Mouse (Mus musculus): ENCODE data around the gene Aldh9a1. TPM values are rescaled to one million over a fixed set of nuclear protein-coding genes. Genes with fewer than 3 reads are reported as not detected.
"Not testable (repeated sequence)": the region's sequence is repeated elsewhere in the genome, so short reads cannot be mapped to it uniquely, and the experiment has no call there.

The Aldh9a1 gene
- total RNA-seq, 2 experiments from 2014 or later: 70.5 to 94.4 TPM

GRCm38 (mm10) chr1:167349206-167349605 lies 585 bp upstream of the Aldh9a1 start:
- DNase-seq (ENCODE audit: low spot score in 2 of 2): not testable (repeated sequence)

GRCm38 (mm10) chr1:167350597-167351415 lies 1.0 kb downstream of the Aldh9a1 start:
- DNase-seq (ENCODE audit: low spot score in 2 of 2): no peak

GRCm38 (mm10) chr1:167352403-167352802 lies 2.6 kb downstream of the Aldh9a1 start:
- no peak for DNase-seq (ENCODE audit: low spot score in 2 of 2)

GRCm38 (mm10) chr1:167357387-167357786 lies 7.6 kb downstream of the Aldh9a1 start:
- DNase-seq (ENCODE audit: low spot score in 2 of 2): no peak

GRCm38 (mm10) chr1:167358731-167359130 lies 8.9 kb downstream of the Aldh9a1 start:
- DNase-seq (ENCODE audit: low spot score in 2 of 2): no peak

GRCm38 (mm10) chr1:167360268-167360667 lies 10.5 kb downstream of the Aldh9a1 start:
- no peak for DNase-seq (ENCODE audit: low spot score in 2 of 2)

- DNase-seq (ENCODE audit: low spot score in 2 of 2): no peak
These were observed 13.0 kb downstream of the Aldh9a1 start for GRCm38 (mm10) chr1:167362819-167363218.

- no peak for DNase-seq (ENCODE audit: low spot score in 2 of 2)
These were observed 13.5 kb downstream of the Aldh9a1 start for GRCm38 (mm10) chr1:167363322-167363721.

GRCm38 (mm10) chr1:167365808-167366207 lies 16.0 kb downstream of the Aldh9a1 start:
- DNase-seq (ENCODE audit: low spot score in 2 of 2): no peak

- no peak for DNase-seq (ENCODE audit: low spot score in 2 of 2)
These were observed 16.8 kb downstream of the Aldh9a1 start for GRCm38 (mm10) chr1:167366621-167367020.

GRCm38 (mm10) chr1:167368018-167368417 lies 18.2 kb downstream of the Aldh9a1 start:
- DNase-seq (ENCODE audit: low spot score in 2 of 2): no peak

- DNase-seq (ENCODE audit: low spot score in 2 of 2): no peak
These were observed 18.7 kb downstream of the Aldh9a1 start for GRCm38 (mm10) chr1:167368513-167368912.

GRCm38 (mm10) chr1:167369905-167370304 lies 20.1 kb downstream of the Aldh9a1 start:
- DNase-seq (ENCODE audit: low spot score in 2 of 2): peak; percentile 84 to 87

- DNase-seq (ENCODE audit: low spot score in 2 of 2): no peak
These were observed 22.9 kb downstream of the Aldh9a1 start for GRCm38 (mm10) chr1:167372739-167373138.

- no peak for DNase-seq (ENCODE audit: low spot score in 2 of 2)
These were observed 24.4 kb downstream of the Aldh9a1 start for GRCm38 (mm10) chr1:167374003-167374784.

GRCm38 (mm10) chr1:167374942-167375341 lies 25.2 kb downstream of the Aldh9a1 start:
- no peak for DNase-seq (ENCODE audit: low spot score in 2 of 2)

GRCm38 (mm10) chr1:167378019-167378418 lies 28.2 kb downstream of the Aldh9a1 start:
- no peak for DNase-seq (ENCODE audit: low spot score in 2 of 2)

GRCm38 (mm10) chr1:167379751-167380150 lies 30.0 kb downstream of the Aldh9a1 start:
- no peak for DNase-seq (ENCODE audit: low spot score in 2 of 2)

- DNase-seq (ENCODE audit: low spot score in 2 of 2): no peak
These were observed 30.4 kb downstream of the Aldh9a1 start for GRCm38 (mm10) chr1:167380223-167380622.

- no peak for DNase-seq (ENCODE audit: low spot score in 2 of 2)
These were observed 31.5 kb downstream of the Aldh9a1 start for GRCm38 (mm10) chr1:167381050-167382015.

GRCm38 (mm10) chr1:167382316-167382715 lies 32.5 kb downstream of the Aldh9a1 start:
- no peak for DNase-seq (ENCODE audit: low spot score in 2 of 2)
